Mouse (Mus musculus) embryonic stem cell, embryonic (primary cell): ENCODE results near the gene Ispd.

Experiments
- CTCF ChIA-PET, 4 experiments: fragments of 300-600 bp in 2 of 4; fragments of 350-600 bp in 2 of 4; sonication (Branson Sonifier 250); formaldehyde crosslinking; loops; one replicate each; lab custom pipeline; 2022; ENCODE audit warnings: inconsistent platforms in 2 of 4; lab: Charles Lee
- POLR2A ChIA-PET, 4 experiments: fragments of 300-600 bp in 2 of 4; fragments of 350-600 bp in 2 of 4; sonication (Branson Sonifier 250); formaldehyde crosslinking; loops; one replicate each; lab custom pipeline; 2022; ENCODE audit warnings: antibody characterized with exemption in 4 of 4, inconsistent platforms in 1 of 4; lab: Charles Lee

Ispd gene

DNA sequence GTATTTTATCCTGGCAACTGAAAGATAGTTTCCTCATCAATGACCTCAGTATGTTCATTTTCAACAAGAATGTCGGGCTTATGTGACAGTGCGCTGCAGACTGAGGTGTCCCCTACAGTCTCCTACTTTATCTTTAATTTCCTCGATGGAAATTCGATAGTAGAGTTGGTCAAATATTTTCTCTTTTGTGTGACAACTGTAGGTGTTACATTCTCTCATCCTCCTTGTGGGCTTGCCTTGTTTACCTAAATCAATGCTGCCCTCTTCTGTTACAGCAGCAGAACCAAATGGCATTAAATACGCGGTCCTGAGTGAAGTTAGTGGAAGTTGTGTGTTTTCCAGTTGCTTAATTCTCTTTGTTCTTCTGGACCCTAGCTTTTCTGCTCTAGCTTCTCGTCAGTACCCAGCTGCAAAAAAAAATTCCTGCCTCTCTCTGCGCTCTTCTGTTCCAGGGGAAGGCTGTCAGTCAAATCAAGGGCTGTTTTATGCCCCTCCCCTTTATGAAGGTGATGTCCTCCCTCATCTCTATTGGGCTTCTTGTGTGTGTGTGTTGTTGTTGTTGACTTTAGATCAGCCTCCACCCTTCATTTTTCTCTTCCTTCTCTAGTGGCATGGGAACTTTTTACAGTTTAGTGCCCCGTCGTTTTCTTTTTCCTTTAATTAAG, 289.8 kb downstream of the Ispd start:
- ChIA-PET POLR2A (no interaction called here), CTCF (no interaction called here)

DNA sequence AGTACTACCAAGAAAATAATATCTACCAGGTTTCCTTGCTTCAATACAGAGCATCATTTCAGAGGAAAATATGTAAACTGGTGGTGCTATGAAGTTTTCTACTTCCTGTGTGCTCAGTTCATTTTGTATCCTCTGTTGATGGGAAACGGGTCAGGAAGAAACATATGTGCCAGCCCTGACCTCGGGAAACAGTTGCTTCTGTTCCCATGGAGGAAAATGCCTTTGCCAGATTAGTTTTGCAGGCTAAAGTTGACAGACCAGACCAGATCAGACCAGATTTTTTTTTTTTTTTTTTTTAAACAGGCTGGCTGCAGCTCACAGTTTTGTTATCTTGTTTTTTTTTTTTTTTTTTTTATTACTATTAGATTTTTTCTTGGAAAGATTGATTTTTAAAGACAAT, 293.2 kb downstream of the Ispd start:
- ChIA-PET CTCF (no interaction called here), POLR2A (interaction anchor here in 1 of 4 experiments (0.7 kb wide), 1 partner anchor 571 kb away, joined by 4 read pairs; no protein-coding TSS in a partner anchor)

GRCm38 (mm10) chr12:36678220-36678619, 297.0 kb downstream of the Ispd start:
- ChIA-PET CTCF (interaction anchor here in 1 of 4 experiments (0.5 kb wide), 1 partner anchor 461 kb away, joined by 4 read pairs; no protein-coding TSS in a partner anchor), POLR2A (no interaction called here)

DNA sequence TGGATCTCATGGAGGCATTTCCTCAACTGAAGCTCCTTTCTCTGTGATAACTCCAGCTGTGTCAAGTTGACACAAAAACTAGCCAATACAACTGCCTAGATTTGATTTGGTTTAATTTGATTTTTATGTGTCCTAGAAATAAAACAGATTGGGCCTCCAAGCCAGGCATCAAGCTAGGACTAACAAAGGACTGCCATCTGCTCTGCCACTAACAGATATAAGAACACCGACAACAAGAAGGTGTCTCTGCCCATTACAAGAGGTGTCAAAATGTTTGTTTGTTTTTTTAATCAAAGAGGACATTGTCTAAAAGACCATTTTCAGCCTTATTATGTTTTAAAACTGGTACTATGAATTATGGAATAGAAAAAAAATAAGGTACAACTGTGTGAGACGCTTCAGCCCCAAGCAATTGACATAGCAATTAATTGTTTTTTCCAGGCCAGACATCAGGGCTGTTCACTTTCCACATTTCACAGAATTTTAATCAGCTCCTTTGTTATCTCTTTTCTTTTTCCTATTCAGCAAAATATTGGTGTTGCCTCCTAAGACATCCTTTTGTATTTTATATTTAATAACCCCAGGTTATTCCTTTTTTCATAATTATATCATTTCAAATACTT, 299.7 kb downstream of the Ispd start:
- POLR2A ChIA-PET, result no interaction called here
- CTCF ChIA-PET, result interaction anchor here in 1 of 4 experiments (0.6 kb wide), 1 partner anchor 219 kb away, joined by 7 read pairs; no protein-coding TSS in a partner anchor

DNA sequence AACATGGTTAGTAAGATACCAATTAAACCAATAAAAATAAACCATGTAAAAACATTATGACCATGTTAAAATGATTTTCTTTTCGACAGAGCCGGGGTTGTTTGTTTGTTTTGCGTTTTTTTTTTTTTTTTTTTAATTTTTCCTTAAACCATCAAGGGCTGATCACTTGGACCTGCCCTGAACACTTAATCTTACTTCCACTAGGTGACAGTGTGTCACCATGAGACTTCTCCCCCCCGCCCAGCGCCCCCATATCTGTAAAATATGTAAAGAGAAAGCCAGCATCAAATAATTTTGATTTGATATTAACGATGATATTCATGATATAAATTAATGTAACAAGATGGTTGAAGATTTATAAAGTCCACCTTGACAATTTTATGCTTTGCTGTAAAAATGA, 300.5 kb downstream of the Ispd start:
- ChIA-PET POLR2A (no interaction called here), CTCF (no interaction called here)

DNA sequence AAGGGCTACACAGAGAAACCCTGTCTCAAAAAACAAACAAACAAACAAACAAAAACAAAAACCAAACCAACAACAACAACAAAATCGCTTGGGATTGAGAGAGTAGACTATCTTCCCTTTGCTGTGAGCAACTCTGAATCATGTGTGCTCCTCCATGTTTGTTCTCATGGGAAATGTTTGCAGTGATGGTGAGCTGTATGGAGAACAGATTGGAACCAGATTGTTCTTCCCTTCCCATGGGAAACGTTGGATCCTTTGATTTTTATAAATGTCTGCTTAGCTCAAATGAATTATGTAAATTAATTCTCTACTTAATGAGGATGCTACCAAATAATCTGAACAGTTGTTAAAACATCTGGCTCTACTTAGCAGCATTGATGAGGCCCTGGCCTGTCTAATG, 312.8 kb downstream of the Ispd start:
- CTCF ChIA-PET, result no interaction called here
- POLR2A ChIA-PET, result no interaction called here

GRCm38 (mm10) chr12:36704380-36704779, 323.1 kb downstream of the Ispd start:
- ChIA-PET POLR2A (no interaction called here), CTCF (no interaction called here)

DNA sequence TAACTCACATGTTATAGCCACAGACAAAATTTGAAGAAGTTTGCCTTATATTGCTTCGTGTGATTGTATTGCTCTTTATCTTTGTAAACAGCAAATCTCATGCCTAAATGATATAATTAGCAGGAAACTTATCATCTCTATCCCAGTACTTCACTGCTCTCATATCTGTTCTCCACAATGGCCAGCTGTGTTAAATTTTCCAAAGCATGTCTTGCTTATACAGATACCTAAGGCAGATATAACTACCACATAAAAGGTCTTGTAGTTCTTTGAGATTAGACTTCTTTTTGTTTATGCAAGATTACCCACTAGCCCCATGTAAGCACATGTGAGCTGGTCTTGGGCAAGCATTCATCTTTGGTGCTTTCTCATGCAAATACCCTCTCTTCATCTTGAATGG, 327.6 kb downstream of the Ispd start:
- CTCF ChIA-PET, result no interaction called here
- POLR2A ChIA-PET, result no interaction called here

- POLR2A ChIA-PET, result no interaction called here
- CTCF ChIA-PET, result no interaction called here
Observed at GRCm38 (mm10) chr12:36713866-36714662, 332.8 kb downstream of the Ispd start.

- ChIA-PET POLR2A (no interaction called here), CTCF (no interaction called here)
Observed at GRCm38 (mm10) chr12:36717526-36717925, 336.3 kb downstream of the Ispd start.

GRCm38 (mm10) chr12:36718417-36718816, 337.2 kb downstream of the Ispd start:
- POLR2A ChIA-PET, result interaction anchor here in 1 of 4 experiments (0.7 kb wide), 1 partner anchor 617 kb away, joined by 3 read pairs; no protein-coding TSS in a partner anchor
- CTCF ChIA-PET, result no interaction called here

DNA sequence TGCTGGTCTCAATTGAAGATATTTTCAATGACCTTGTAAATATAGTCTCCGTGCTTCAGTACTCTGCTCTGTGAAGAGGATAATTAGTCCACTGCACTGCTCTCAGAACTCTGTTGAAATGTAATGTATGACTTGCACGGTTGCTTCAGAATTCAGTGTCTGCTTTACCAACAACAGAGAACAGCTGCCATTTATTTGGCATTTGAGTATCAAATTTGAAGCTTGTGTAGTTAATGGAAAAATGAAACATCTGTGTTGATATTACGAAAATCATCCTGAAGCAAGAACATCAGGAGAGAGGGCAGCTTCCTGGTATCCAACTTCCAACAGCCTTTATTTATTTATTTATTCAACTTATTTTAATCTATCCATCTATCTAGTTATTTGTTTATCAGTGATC, 337.8 kb downstream of the Ispd start:
- POLR2A ChIA-PET, result interaction anchor here in 2 of 4 experiments (0.6 to 0.7 kb wide), 3 partner anchors 9 to 616 kb away, joined by 3 to 7 read pairs (median 4); no protein-coding TSS in a partner anchor
- CTCF ChIA-PET, result no interaction called here

DNA sequence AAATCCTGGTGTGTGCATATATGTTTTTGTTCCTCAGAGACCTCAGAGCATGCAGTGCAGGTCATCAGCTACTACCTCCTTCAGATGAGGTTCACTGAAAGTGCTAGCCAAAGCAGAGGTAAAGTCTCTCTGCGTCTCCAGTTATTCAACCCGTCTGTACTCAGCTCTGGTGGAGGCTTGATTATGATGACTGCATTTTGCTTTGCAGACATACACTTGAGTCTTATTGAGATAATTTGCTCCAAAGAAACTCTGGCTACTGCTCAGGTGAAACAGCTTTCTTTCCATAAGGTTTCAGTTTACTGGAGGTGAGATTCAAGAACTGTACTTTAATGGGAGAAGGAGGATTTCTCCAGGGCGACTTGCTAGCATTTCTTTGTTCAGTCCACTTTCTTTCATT, 339.5 kb downstream of the Ispd start:
- POLR2A ChIA-PET, result no interaction called here
- CTCF ChIA-PET, result no interaction called here

GRCm38 (mm10) chr12:36721223-36721622, 340.0 kb downstream of the Ispd start:
- POLR2A ChIA-PET, result no interaction called here

DNA sequence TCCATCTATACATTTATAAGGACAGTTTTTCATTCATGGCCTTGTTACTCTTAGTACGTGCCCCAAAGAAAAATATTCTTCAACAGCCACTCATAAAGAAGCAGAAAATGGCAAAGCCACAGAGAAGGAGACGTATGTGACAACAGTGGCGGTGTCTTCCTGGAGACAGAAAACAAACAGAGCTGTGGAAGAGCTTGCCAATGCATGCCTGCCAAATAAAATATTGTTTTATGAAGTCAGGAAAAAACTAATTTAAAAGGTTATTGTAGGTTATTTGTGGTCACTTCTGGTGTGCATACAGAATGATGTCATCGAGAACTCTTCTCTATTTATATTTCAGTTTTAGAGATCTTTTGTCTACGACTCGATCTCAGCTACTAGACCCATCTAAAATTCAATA, 341.5 kb downstream of the Ispd start:
- POLR2A ChIA-PET, result no interaction called here

More at GRCm38 (mm10) chr12:36721223-36721622, 340.0 kb downstream of the Ispd start:
- CTCF ChIA-PET, result no interaction called here

DNA sequence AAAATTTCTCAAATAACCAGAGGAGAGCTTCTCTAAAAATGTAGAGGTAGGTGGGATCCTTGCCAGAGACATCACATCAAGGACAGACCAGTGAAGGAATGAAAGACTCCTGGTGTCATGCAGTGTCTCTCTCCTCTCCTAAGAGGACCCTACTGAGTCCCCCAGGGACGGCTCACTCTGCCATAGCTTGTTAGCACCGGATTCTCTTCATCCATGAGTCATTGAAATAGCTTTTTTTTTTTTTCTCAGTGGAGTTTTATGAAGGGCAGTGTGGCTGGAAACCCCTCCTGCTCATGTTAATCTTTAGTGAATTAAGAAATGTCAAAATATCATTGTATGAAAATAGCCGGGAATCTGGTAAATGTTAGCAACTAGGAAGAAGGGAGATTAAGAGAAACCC, 342.1 kb downstream of the Ispd start:
- POLR2A ChIA-PET, result no interaction called here
- CTCF ChIA-PET, result no interaction called here

More for the DNA sequence above, 341.5 kb downstream of the Ispd start:
- CTCF ChIA-PET, result no interaction called here

GRCm38 (mm10) chr12:36724297-36724696, 343.0 kb downstream of the Ispd start:
- CTCF ChIA-PET, result no interaction called here
- POLR2A ChIA-PET, result no interaction called here

GRCm38 (mm10) chr12:36725250-36725649, 344.0 kb downstream of the Ispd start:
- ChIA-PET CTCF (no interaction called here), POLR2A (no interaction called here)

- POLR2A ChIA-PET, result no interaction called here
- CTCF ChIA-PET, result no interaction called here
Observed at GRCm38 (mm10) chr12:36726026-36726425, 344.8 kb downstream of the Ispd start.
